Mouse (Mus musculus): ENCODE measurements around the gene Pfkfb2. TPM values are rescaled to one million over a fixed set of nuclear protein-coding genes. Genes with fewer than 3 reads are reported as not detected.

The Pfkfb2 gene
- total and polyA plus RNA-seq, 3 experiments, result 13.6 to 13.9 TPM; not detected in 1

- TF ChIP-seq MXI1 (IDR thresholded peaks at IDR 0.05; ENCODE audit: low read depth, low read length) (no peak), USF1 (IDR thresholded peaks at IDR 0.05; ENCODE audit: low read depth, low read length) (no peak), JUND (IDR thresholded peaks at IDR 0.05; ENCODE audit: low read depth, low read length) (no peak), CHD1 (IDR thresholded peaks at IDR 0.05; ENCODE audit: low read depth, low read length) (no peak), RCOR1 (IDR thresholded peaks at IDR 0.05; ENCODE audit: low read depth, low read length) (no peak), POLR2A (IDR thresholded peaks at IDR 0.05; ENCODE audit: control insufficient read depth in 1 of 2, insufficient read depth in 1 of 2, low read depth in 1 of 2, low read length in 2 of 2, poor library complexity in 1 of 2) (no peak), MAFK (IDR thresholded peaks at IDR 0.05; ENCODE audit: borderline replicate concordance, low read depth, low read length) (no peak)
- no peak for DNase-seq (ENCODE audit: low read depth, low spot score)
- H3K36me3 ChIP-seq (ENCODE audit: control insufficient read depth in 1 of 2, insufficient read depth in 2 of 2, low read length in 2 of 2), result peaks cover 0 to 39% of the 10 kb centered on the region in 2 experiments; a peak in 2 of 4 replicates
- H3K27ac ChIP-seq (ENCODE audit: control insufficient read depth, low read depth, low read length), result no peak overlapping the region
- no peak overlapping the region for H3K4me3 ChIP-seq (ENCODE audit: control insufficient read depth in 1 of 2, insufficient read depth in 1 of 2, low read depth in 2 of 2, low read length in 2 of 2)
- peaks cover 16 to 44% of the 10 kb centered on the region in 2 experiments for H3K4me1 ChIP-seq (ENCODE audit: control insufficient read depth in 1 of 2, insufficient read depth in 2 of 2, low read length in 2 of 2)
- no peaks in the 10 kb centered on the region for H3K27me3 ChIP-seq (ENCODE audit: control insufficient read depth in 1 of 2, insufficient read depth in 2 of 2, low read length in 2 of 2)
- no peak overlapping the region for H3K9ac ChIP-seq (ENCODE audit: control insufficient read depth, low read depth, low read length, poor library complexity, severe bottlenecking)
- H3K9me3 ChIP-seq (replicated peaks; ENCODE audit: insufficient read depth, low read length), result no peaks in the 10 kb centered on the region
- H3K79me2 ChIP-seq (ENCODE audit: control insufficient read depth, insufficient read depth, low read length, poor library complexity), result peaks cover 4% of the 10 kb centered on the region
These were observed 8.4 kb upstream of the Pfkfb2 start for GRCm38 (mm10) chr1:130737411-130737881.

DNA sequence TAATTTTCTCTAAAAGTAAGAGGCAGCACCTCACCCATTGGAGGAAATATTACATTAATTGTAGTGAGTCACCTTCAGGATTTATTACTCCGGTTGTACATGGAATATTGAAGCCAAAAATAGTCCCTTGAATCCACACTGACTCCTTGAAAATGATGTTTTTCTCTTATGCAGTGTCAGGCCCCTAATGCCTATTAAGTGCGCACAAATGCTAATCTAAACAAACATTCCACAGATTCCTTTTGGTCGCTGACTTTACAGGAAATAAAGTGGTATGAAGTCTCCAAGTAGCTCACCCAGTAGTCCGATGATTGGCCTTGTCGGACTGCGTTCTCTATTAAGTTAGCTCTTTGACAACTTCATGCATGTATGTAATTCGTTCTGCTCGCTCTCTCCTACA lies 5.8 kb upstream of the Pfkfb2 start:
- H3K9me3 ChIP-seq (replicated peaks; ENCODE audit: insufficient read depth, low read length), result no peaks in the 10 kb centered on the region
- no peak for DNase-seq (ENCODE audit: low read depth, low spot score)
- no peak overlapping the region for H3K4me3 ChIP-seq (ENCODE audit: control insufficient read depth in 1 of 2, insufficient read depth in 1 of 2, low read depth in 2 of 2, low read length in 2 of 2)
- H3K36me3 ChIP-seq (ENCODE audit: control insufficient read depth in 1 of 2, insufficient read depth in 2 of 2, low read length in 2 of 2), result peaks cover 0 to 36% of the 10 kb centered on the region in 2 experiments; a peak in 2 of 4 replicates
- H3K9ac ChIP-seq (ENCODE audit: control insufficient read depth, low read depth, low read length, poor library complexity, severe bottlenecking), result no peak overlapping the region
- H3K4me1 ChIP-seq (ENCODE audit: control insufficient read depth in 1 of 2, insufficient read depth in 2 of 2, low read length in 2 of 2), result peaks cover 9 to 34% of the 10 kb centered on the region in 2 experiments
- no peaks in the 10 kb centered on the region for H3K79me2 ChIP-seq (ENCODE audit: control insufficient read depth, insufficient read depth, low read length, poor library complexity)
- H3K27me3 ChIP-seq (ENCODE audit: control insufficient read depth in 1 of 2, insufficient read depth in 2 of 2, low read length in 2 of 2), result no peaks in the 10 kb centered on the region
- no peak overlapping the region for H3K27ac ChIP-seq (ENCODE audit: control insufficient read depth, low read depth, low read length)
- TF ChIP-seq CTCF (IDR thresholded peaks at IDR 0.05 in 2 of 3, conservative IDR thresholded peaks at IDR 0.05 in 1 of 3; ENCODE audit: control insufficient read depth in 1 of 3, insufficient read depth in 1 of 3, low read depth in 2 of 3, low read length in 3 of 3, poor library complexity in 1 of 3, severe bottlenecking in 1 of 3), result no peak
- TF ChIP-seq MYC (IDR thresholded peaks at IDR 0.05; ENCODE audit: low read depth, low read length), result no peak
- TF ChIP-seq USF2 (IDR thresholded peaks at IDR 0.05; ENCODE audit: borderline replicate concordance in 1 of 2, insufficient read depth in 1 of 2, low read depth in 1 of 2, low read length in 2 of 2), result no peak
- no peak for TF ChIP-seq GABPA (IDR thresholded peaks at IDR 0.05; ENCODE audit: low read depth, low read length)
- TF ChIP-seq BHLHE40 (IDR thresholded peaks at IDR 0.05; ENCODE audit: borderline replicate concordance, low read depth, low read length), result no peak
- no peak for TF ChIP-seq KAT2A (conservative IDR thresholded peaks at IDR 0.05; ENCODE audit: low read depth, low read length)
- TF ChIP-seq MAFK (IDR thresholded peaks at IDR 0.05; ENCODE audit: borderline replicate concordance, low read depth, low read length), result no peak
- no peak for TF ChIP-seq CHD2 (IDR thresholded peaks at IDR 0.05; ENCODE audit: low read length)
- no peak for TF ChIP-seq NRF1 (IDR thresholded peaks at IDR 0.05; ENCODE audit: insufficient read depth, low read depth, low read length, poor library complexity, severe bottlenecking)
- no peak for TF ChIP-seq TBP (IDR thresholded peaks at IDR 0.05; ENCODE audit: low read depth, low read length)
- no peak for TF ChIP-seq JUND (IDR thresholded peaks at IDR 0.05; ENCODE audit: low read depth, low read length)
- TF ChIP-seq MXI1 (IDR thresholded peaks at IDR 0.05; ENCODE audit: low read depth, low read length), result no peak
- no peak for TF ChIP-seq TAL1 (IDR thresholded peaks at IDR 0.05; ENCODE audit: low read length)
- no peak for TF ChIP-seq POLR2AphosphoS2 (IDR thresholded peaks at IDR 0.05; ENCODE audit: low read length)
- no peak for TF ChIP-seq MEF2A (IDR thresholded peaks at IDR 0.05; ENCODE audit: extremely low read depth, insufficient replicate concordance, low read depth, low read length, poor library complexity, severe bottlenecking)
- TF ChIP-seq USF1 (IDR thresholded peaks at IDR 0.05; ENCODE audit: low read depth, low read length), result no peak
- no peak for TF ChIP-seq ZC3H11A (IDR thresholded peaks at IDR 0.05; ENCODE audit: low read depth, low read length)
